Mouse (Mus musculus): Measurements from ENCODE around the gene Cfap44. TPM values are rescaled to one million over a fixed set of nuclear protein-coding genes. Genes with fewer than 3 reads are reported as not detected.

Gene Cfap44
- 1 to 10 TPM; 3.4 to 7.4 (median 5.8) TPM for total RNA-seq (2022)

- DNase-seq (ENCODE audit: low spot score in 2 of 2): peak; percentile 67 to 90
These were observed at the start of gene Cfap44 for GRCm38 (mm10) chr16:44394577-44395243. Gene Cfap44, plus strand, starts transcription at chr16:44394796.

- peak; percentile 88 to 90 for DNase-seq (ENCODE audit: low spot score in 2 of 2)
These were observed 47.3 kb upstream of the Cfap44 start, which contains the start of gene Spice1 for GRCm38 (mm10) chr16:44347071-44347901. Gene Spice1, plus strand, starts transcription at chr16:44347121.

GRCm38 (mm10) chr16:44349801-44350397 lies 44.7 kb upstream of the Cfap44 start:
- no peak for DNase-seq (ENCODE audit: low spot score in 2 of 2)

- no peak for DNase-seq (ENCODE audit: low spot score in 2 of 2)
These were observed 38.3 kb upstream of the Cfap44 start for GRCm38 (mm10) chr16:44356291-44356690.

GRCm38 (mm10) chr16:44357571-44358268 lies 36.9 kb upstream of the Cfap44 start:
- no peak for DNase-seq (ENCODE audit: low spot score in 2 of 2)

GRCm38 (mm10) chr16:44361921-44362890 lies 32.4 kb upstream of the Cfap44 start:
- no peak for DNase-seq (ENCODE audit: low spot score in 2 of 2)

GRCm38 (mm10) chr16:44365522-44365921 lies 29.1 kb upstream of the Cfap44 start:
- no peak for DNase-seq (ENCODE audit: low spot score in 2 of 2)

GRCm38 (mm10) chr16:44375459-44375858 lies 19.1 kb upstream of the Cfap44 start:
- DNase-seq (ENCODE audit: low spot score in 2 of 2): no peak

GRCm38 (mm10) chr16:44380006-44380405 lies 14.6 kb upstream of the Cfap44 start:
- no peak for DNase-seq (ENCODE audit: low spot score in 2 of 2)

GRCm38 (mm10) chr16:44381578-44381977 lies 13.0 kb upstream of the Cfap44 start:
- no peak for DNase-seq (ENCODE audit: low spot score in 2 of 2)

GRCm38 (mm10) chr16:44383549-44383948 lies 11.0 kb upstream of the Cfap44 start:
- DNase-seq (ENCODE audit: low spot score in 2 of 2): no peak

- DNase-seq (ENCODE audit: low spot score in 2 of 2): no peak
These were observed 10.3 kb upstream of the Cfap44 start for GRCm38 (mm10) chr16:44384251-44384650.

GRCm38 (mm10) chr16:44391877-44392548 lies 2.6 kb upstream of the Cfap44 start:
- peak; percentile 37 to 83 for DNase-seq (ENCODE audit: low spot score in 2 of 2)

GRCm38 (mm10) chr16:44404933-44405332 lies 10.3 kb downstream of the Cfap44 start:
- no peak for DNase-seq (ENCODE audit: low spot score in 2 of 2)

- no peak for DNase-seq (ENCODE audit: low spot score in 2 of 2)
These were observed 12.6 kb downstream of the Cfap44 start for GRCm38 (mm10) chr16:44407211-44407610.

GRCm38 (mm10) chr16:44408290-44408689 lies 13.7 kb downstream of the Cfap44 start:
- no peak for DNase-seq (ENCODE audit: low spot score in 2 of 2)

GRCm38 (mm10) chr16:44410176-44410575 lies 15.6 kb downstream of the Cfap44 start:
- DNase-seq (ENCODE audit: low spot score in 2 of 2): no peak

GRCm38 (mm10) chr16:44417596-44417995 lies 23.0 kb downstream of the Cfap44 start:
- no peak for DNase-seq (ENCODE audit: low spot score in 2 of 2)

- DNase-seq (ENCODE audit: low spot score in 2 of 2): no peak
These were observed 27.1 kb downstream of the Cfap44 start for GRCm38 (mm10) chr16:44421735-44422134.

- peak; percentile 21 to 76 for DNase-seq (ENCODE audit: low spot score in 2 of 2)
These were observed 28.9 kb downstream of the Cfap44 start for GRCm38 (mm10) chr16:44423499-44423898.

Data from left cerebral cortex, adult 8-10 months (tissue).